Mouse (Mus musculus): ENCODE data around the gene Gtf2i. TPM values are rescaled to one million over a fixed set of nuclear protein-coding genes. Genes with fewer than 3 reads are reported as not detected.
"Not testable (repeated sequence)": the region's sequence is repeated elsewhere in the genome, so short reads cannot be mapped to it uniquely, and the experiment has no call there.

Gtf2i gene
- polyA plus RNA-seq (2015; fragmentation: Nextera tagmentation; extraction: Ambion mirVana): 116 and 132 TPM in 2 replicates

DNA sequence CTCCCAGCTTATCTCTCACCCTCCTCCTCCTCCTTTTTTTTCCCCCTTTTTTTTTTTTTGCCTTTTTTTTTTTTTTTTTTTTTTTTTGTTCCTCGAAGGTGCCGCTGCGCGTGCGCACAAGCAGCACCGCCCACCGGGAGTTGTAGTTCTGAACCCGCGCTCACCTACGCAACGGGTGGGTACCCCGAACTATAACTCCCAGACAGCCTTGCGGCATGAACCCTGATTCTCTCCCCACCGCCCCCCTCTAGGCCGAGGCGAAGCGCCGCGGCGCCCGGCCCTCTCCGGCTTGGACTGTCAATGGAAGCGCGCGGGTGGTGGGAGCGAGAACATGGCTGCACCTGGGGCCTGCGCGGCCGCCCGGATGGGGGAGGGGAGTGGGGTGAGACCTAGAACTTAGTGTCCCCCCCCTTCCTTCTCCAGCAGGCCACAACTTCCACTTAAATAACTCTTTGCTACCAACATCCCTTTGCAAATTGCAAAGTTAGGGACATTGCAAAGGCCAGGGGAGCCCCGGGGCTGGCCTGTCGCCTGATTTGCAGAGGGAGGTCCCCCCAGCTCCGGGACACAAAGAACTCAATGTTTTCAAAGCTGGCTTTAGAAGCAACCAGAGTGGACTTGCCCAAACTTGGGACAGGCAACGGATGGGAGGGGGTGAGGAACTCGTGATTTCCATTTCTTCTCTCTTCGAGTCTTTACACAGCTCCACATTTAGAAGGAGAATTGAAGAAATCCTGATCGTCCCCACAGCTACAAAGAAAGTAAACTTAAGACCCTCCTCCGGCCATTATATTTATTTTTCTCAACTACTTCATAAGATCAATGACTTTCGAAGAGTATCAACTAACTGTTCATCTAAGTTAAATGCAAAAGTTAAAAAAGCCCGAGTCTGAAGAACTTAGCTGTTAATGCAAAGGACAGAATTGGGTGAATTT, at the start of gene Gtf2i:
Gene Gtf2i (minus strand): TSS at position 73 of the 935 bp plus-strand sequence.
- Histone ChIP-seq H3K4me1 (ENCODE audit: control insufficient read depth, insufficient read depth, low read length) (peaks cover 30% of the 10 kb centered on the region), H3K4me2 (ENCODE audit: low read depth, low read length) (peak within 1 kb of the TSS; percentile 82), H3K4me3 (ENCODE audit: low read length) (peak within 1 kb of the TSS; percentile 94), H3K9ac (ENCODE audit: low read length) (peak within 1 kb of the TSS; percentile 100), H3K27me3 (ENCODE audit: control insufficient read depth, insufficient read depth, low read length) (no peaks in the 10 kb centered on the region), H3K27ac (ENCODE audit: low read length) (peak within 1 kb of the TSS; percentile 100), H3K36me3 (ENCODE audit: control insufficient read depth, insufficient read depth) (peaks cover 13% of the 10 kb centered on the region), H3K9me3 (replicated peaks; ENCODE audit: control insufficient read depth, low read length) (no peaks in the 10 kb centered on the region)
- ATAC-seq (replicated peaks; ENCODE audit: extremely low read depth, insufficient read depth, low FRiP score): peak; percentile 90
- under 1% methylated on average over 40 of the region's 40 CpGs for WGBS

DNA sequence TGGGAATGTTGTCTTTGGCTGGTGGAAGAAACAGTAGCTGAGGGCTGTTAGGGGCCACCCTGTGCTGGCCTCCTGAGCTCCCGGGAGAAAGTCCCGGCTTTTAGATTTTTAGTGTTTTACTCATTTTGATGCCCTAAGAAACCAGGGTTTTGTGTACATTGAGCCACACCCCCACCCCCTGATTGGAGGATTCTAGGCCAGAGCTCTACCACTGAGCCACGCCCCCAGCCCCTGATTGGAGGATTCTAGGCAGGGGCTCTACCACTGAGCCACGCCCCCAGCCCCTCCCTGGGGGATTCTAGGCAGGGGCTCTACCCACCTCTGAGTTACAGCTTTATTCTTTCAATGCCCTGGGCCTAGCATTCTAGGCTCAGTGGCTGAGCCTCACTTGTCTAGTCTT, 44.5 kb upstream of the Gtf2i start:
- Histone ChIP-seq H3K27ac (ENCODE audit: low read length) (no peak overlapping the region), H3K27me3 (ENCODE audit: control insufficient read depth, insufficient read depth, low read length) (no peaks in the 10 kb centered on the region), H3K9me3 (replicated peaks; ENCODE audit: control insufficient read depth, low read length) (no peaks in the 10 kb centered on the region), H3K9ac (ENCODE audit: low read length) (no peak overlapping the region), H3K4me1 (ENCODE audit: control insufficient read depth, insufficient read depth, low read length) (no peaks in the 10 kb centered on the region), H3K4me3 (ENCODE audit: low read length) (no peak overlapping the region), H3K4me2 (ENCODE audit: low read depth, low read length) (no peak overlapping the region), H3K36me3 (ENCODE audit: control insufficient read depth, insufficient read depth) (peaks cover 33% of the 10 kb centered on the region)
- ATAC-seq (replicated peaks; ENCODE audit: extremely low read depth, insufficient read depth, low FRiP score): no peak
- 89% methylated on average over 4 of the region's 4 CpGs for WGBS

DNA sequence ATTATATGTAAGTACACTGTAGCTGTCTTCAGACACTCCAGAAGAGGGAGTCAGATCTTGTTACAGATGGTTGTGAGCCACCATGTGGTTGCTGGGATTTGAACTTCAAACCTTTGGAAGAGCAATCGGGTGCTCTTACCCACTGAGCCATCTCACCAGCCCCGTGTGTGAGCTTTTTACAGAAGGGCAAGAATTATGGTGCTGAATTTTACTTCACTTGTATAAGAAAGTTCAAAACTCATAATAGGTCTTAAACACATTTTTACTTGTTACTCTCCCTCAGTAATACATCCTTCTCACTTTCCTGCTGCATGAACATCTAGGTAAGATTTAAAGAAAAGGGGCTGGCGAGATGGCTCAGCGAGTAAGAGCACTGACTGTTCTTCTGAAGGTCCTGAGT, 40.8 kb upstream of the Gtf2i start:
- not testable (repeated sequence) for ATAC-seq (replicated peaks; ENCODE audit: extremely low read depth, insufficient read depth, low FRiP score); H3K27me3 ChIP-seq (ENCODE audit: control insufficient read depth, insufficient read depth, low read length); H3K27ac ChIP-seq (ENCODE audit: low read length); H3K4me3 ChIP-seq (ENCODE audit: low read length); H3K4me2 ChIP-seq (ENCODE audit: low read depth, low read length); H3K9me3 ChIP-seq (replicated peaks; ENCODE audit: control insufficient read depth, low read length); H3K9ac ChIP-seq (ENCODE audit: low read length)
- H3K36me3 ChIP-seq (ENCODE audit: control insufficient read depth, insufficient read depth): peaks cover 21% of the 10 kb centered on the region
- peaks cover 17% of the 10 kb centered on the region for H3K4me1 ChIP-seq (ENCODE audit: control insufficient read depth, insufficient read depth, low read length)
- 91% methylated on average over 4 of the region's 4 CpGs for WGBS

DNA sequence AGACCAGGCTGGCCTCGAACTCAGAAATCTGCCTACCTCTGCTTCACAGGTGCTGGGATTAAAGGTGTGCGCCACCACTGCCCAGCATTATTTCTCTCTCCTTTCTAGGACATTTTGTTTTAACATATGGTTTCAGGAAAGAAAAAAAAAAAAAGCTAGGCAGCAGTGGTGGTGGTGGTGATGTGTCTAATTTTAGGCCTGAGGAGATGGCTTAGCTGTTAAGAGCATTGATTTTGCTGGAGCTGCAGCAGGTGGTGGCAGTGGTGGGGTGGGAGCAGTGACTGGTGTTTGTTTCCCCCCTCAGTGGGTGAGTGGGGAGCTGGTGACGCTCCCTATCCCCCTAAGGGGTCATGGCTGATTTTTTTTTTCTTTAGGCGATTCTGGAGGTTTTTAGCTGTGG, 38.6 kb upstream of the Gtf2i start:
- Histone ChIP-seq H3K9ac (ENCODE audit: low read length) (no peak overlapping the region), H3K27ac (ENCODE audit: low read length) (no peak overlapping the region), H3K4me1 (ENCODE audit: control insufficient read depth, insufficient read depth, low read length) (peaks cover 17% of the 10 kb centered on the region), H3K9me3 (replicated peaks; ENCODE audit: control insufficient read depth, low read length) (no peaks in the 10 kb centered on the region), H3K4me2 (ENCODE audit: low read depth, low read length) (no peak overlapping the region), H3K4me3 (ENCODE audit: low read length) (no peak overlapping the region), H3K27me3 (ENCODE audit: control insufficient read depth, insufficient read depth, low read length) (no peaks in the 10 kb centered on the region), H3K36me3 (ENCODE audit: control insufficient read depth, insufficient read depth) (peaks cover 2% of the 10 kb centered on the region)
- ATAC-seq (replicated peaks; ENCODE audit: extremely low read depth, insufficient read depth, low FRiP score): no peak
- WGBS: 54% methylated on average over 4 of the region's 4 CpGs

DNA sequence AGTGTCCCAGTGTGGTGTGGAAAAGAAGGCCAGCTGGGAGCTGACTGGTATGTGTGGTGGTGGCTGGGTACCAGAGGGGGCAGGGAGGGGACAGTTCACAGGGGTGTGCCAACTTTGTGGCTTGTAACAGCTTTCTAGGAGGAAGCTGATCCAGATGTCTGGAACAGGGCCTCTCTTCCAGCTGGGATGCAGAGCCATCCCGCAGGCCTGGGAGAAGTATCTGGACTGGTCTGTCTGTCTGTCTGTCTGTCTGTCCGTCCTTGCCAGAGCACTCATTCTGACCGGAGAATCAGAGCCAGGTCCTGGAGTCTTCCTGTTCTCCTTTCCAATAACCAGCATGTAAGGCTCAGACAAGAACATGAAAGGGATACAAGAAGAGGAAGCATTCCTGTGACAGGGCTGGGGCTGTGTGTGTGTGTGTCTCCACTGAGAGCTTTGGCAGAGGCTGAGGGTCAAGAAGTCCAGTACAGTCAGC, 38.0 kb upstream of the Gtf2i start:
- H3K27ac ChIP-seq (ENCODE audit: low read length): no peak overlapping the region

DNA sequence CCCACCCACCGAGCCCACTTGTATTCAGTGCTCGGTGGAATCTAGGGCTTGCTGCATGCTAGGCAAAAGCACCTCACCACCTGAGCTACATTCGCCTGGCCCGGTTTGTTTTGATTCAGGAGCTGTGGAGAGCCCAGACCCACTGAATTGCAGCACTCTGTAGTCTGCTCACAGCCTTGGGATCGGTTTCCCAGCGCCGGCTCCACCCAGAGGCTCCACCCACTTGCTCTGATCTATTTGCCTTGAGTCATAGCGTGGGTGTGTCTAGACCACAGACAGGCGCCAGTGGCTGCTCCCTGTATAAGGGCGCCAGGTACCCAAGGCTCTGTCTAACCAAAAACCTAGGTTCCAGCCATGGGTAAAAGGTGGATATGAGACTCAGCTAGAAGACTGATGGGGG, 36.1 kb upstream of the Gtf2i start:
- no peaks in the 10 kb centered on the region for H3K36me3 ChIP-seq (ENCODE audit: control insufficient read depth, insufficient read depth)
- 15% methylated on average over 10 of the region's 10 CpGs for WGBS
- H3K4me3 ChIP-seq (ENCODE audit: low read length): peak overlapping the region; percentile 12; the same call in 1 of the 2 replicates
- peaks cover 17% of the 10 kb centered on the region for H3K4me1 ChIP-seq (ENCODE audit: control insufficient read depth, insufficient read depth, low read length)
- peak; percentile 75 for ATAC-seq (replicated peaks; ENCODE audit: extremely low read depth, insufficient read depth, low FRiP score)
- H3K4me2 ChIP-seq (ENCODE audit: low read depth, low read length): peak overlapping the region; percentile 38
- H3K27ac ChIP-seq (ENCODE audit: low read length): no peak overlapping the region
- no peaks in the 10 kb centered on the region for H3K9me3 ChIP-seq (replicated peaks; ENCODE audit: control insufficient read depth, low read length)
- no peaks in the 10 kb centered on the region for H3K27me3 ChIP-seq (ENCODE audit: control insufficient read depth, insufficient read depth, low read length)
- no peak overlapping the region for H3K9ac ChIP-seq (ENCODE audit: low read length)

More for the DNA sequence above, 38.0 kb upstream of the Gtf2i start:
- no peak overlapping the region for H3K4me3 ChIP-seq (ENCODE audit: low read length)
- H3K9ac ChIP-seq (ENCODE audit: low read length): no peak overlapping the region
- H3K9me3 ChIP-seq (replicated peaks; ENCODE audit: control insufficient read depth, low read length): no peaks in the 10 kb centered on the region
- no peaks in the 10 kb centered on the region for H3K36me3 ChIP-seq (ENCODE audit: control insufficient read depth, insufficient read depth)
- no peak for ATAC-seq (replicated peaks; ENCODE audit: extremely low read depth, insufficient read depth, low FRiP score)
- H3K4me1 ChIP-seq (ENCODE audit: control insufficient read depth, insufficient read depth, low read length): peaks cover 17% of the 10 kb centered on the region
- WGBS: 54% methylated on average over 3 of the region's 3 CpGs
- H3K4me2 ChIP-seq (ENCODE audit: low read depth, low read length): no peak overlapping the region
- no peaks in the 10 kb centered on the region for H3K27me3 ChIP-seq (ENCODE audit: control insufficient read depth, insufficient read depth, low read length)

DNA sequence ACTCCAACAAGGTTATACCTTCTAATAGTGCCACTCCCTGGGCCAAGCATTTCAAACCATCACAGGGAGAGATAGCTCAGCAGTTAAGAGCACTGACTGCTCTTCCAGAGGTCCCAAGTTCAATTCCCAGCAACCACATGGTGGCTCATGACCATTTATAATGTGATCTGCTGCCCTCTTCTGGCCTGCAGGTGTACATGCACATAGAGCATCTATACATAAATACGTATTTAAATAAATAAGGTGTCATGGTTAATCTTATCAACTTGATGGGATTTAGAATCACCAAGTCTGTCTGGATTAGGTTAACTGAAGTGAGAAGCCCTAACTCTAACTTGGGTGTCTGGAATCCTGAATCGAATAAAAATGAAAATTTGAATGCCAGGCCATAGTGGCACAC, 32.5 kb upstream of the Gtf2i start:
- H3K4me1 ChIP-seq (ENCODE audit: control insufficient read depth, insufficient read depth, low read length): peaks cover 7% of the 10 kb centered on the region
- no peak for ATAC-seq (replicated peaks; ENCODE audit: extremely low read depth, insufficient read depth, low FRiP score)
- H3K9me3 ChIP-seq (replicated peaks; ENCODE audit: control insufficient read depth, low read length): no peaks in the 10 kb centered on the region
- H3K9ac ChIP-seq (ENCODE audit: low read length): no peak overlapping the region
- H3K27me3 ChIP-seq (ENCODE audit: control insufficient read depth, insufficient read depth, low read length): no peaks in the 10 kb centered on the region
- no peak overlapping the region for H3K4me3 ChIP-seq (ENCODE audit: low read length)
- 73% methylated on average over 2 of the region's 2 CpGs for WGBS
- H3K36me3 ChIP-seq (ENCODE audit: control insufficient read depth, insufficient read depth): no peaks in the 10 kb centered on the region
- no peak overlapping the region for H3K4me2 ChIP-seq (ENCODE audit: low read depth, low read length)
- H3K27ac ChIP-seq (ENCODE audit: low read length): no peak overlapping the region

DNA sequence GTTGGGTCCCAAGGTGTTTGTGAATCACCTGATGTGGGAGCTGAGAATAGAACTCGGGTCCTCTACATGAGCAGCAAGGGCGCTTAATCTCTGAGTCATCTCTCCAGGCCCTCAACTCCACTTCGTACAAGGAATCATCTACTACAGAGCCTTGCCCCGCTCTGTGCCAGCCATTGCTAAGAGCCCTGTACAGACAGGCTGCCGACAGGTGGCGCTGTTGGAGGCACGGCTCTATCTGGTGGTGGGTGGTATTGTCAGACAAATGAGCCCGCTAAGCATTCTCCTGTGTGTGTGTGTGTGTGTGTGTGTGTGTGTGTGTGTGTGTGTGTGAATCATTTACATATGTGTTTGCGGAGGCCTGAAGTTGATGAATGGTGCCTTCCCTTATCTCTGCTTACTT, 30.9 kb upstream of the Gtf2i start:
- H3K4me3 ChIP-seq (ENCODE audit: low read length): no peak overlapping the region
- no peaks in the 10 kb centered on the region for H3K9me3 ChIP-seq (replicated peaks; ENCODE audit: control insufficient read depth, low read length)
- WGBS: 77% methylated on average over 9 of the region's 9 CpGs
- no peak overlapping the region for H3K4me2 ChIP-seq (ENCODE audit: low read depth, low read length)
- no peaks in the 10 kb centered on the region for H3K36me3 ChIP-seq (ENCODE audit: control insufficient read depth, insufficient read depth)
- peaks cover 1% of the 10 kb centered on the region for H3K4me1 ChIP-seq (ENCODE audit: control insufficient read depth, insufficient read depth, low read length)
- no peak overlapping the region for H3K9ac ChIP-seq (ENCODE audit: low read length)
- H3K27ac ChIP-seq (ENCODE audit: low read length): no peak overlapping the region
- no peaks in the 10 kb centered on the region for H3K27me3 ChIP-seq (ENCODE audit: control insufficient read depth, insufficient read depth, low read length)
- ATAC-seq (replicated peaks; ENCODE audit: extremely low read depth, insufficient read depth, low FRiP score): no peak

DNA sequence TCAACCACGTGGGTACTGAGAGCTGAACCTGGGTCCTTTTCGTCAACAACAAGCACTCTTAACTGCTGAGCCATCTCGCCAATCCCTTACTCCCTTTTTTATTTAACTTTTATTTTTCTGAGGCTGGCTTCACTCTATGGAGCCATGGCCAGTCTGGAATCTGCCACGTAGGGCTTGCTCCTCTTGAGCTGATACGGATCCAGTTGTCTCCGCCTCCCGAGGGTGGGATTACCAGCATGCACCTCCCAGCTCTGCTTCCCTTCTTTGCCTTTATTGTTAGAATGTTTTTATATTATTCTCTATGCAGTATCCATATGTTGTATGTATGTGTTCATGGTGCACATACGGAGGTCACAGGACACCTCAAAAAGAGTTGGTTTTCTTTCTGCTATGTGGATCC, 29.5 kb upstream of the Gtf2i start:
- Histone ChIP-seq H3K4me2 (ENCODE audit: low read depth, low read length) (no peak overlapping the region), H3K27me3 (ENCODE audit: control insufficient read depth, insufficient read depth, low read length) (no peaks in the 10 kb centered on the region), H3K4me1 (ENCODE audit: control insufficient read depth, insufficient read depth, low read length) (no peaks in the 10 kb centered on the region), H3K36me3 (ENCODE audit: control insufficient read depth, insufficient read depth) (no peaks in the 10 kb centered on the region), H3K4me3 (ENCODE audit: low read length) (no peak overlapping the region), H3K9ac (ENCODE audit: low read length) (no peak overlapping the region), H3K27ac (ENCODE audit: low read length) (no peak overlapping the region), H3K9me3 (replicated peaks; ENCODE audit: control insufficient read depth, low read length) (no peaks in the 10 kb centered on the region)
- 74% methylated on average over 8 of the region's 8 CpGs for WGBS
- no peak for ATAC-seq (replicated peaks; ENCODE audit: extremely low read depth, insufficient read depth, low FRiP score)

Data from heart, embryonic 16.5 days (tissue).